Mouse (Mus musculus): ENCODE measurements at regions not wholly inside any gene's neighbourhood (a gene's known extent, or its start where the extent isn't known, plus 50 kb on each side); places are given as distances from the start of the nearest gene placed in this dataset.

DNA sequence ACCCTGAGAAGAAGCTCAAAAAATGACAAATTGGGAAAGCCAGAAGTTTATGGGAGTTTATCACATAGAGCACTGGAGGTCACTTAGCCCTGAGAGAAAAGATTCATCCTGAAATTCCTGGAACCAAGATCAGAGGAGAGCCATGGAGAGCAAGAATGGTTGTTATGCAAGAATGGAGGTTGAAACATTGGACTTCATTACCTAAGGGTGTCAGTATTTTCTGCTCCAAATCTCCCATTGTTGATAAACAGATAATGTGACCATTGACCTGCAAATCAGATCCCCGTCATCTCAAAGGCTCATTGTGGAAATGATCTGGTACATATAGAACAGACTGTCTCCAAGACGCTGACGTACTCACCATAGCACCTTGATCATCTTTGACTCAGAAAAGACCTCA lies 1477.6 kb upstream of the Slc10a2 start:
- no peak for TF ChIP-seq MAX (IDR thresholded peaks at IDR 0.05; ENCODE audit: low read length)
- TF ChIP-seq CTCF (conservative IDR thresholded peaks at IDR 0.05 in 1 of 2, IDR thresholded peaks at IDR 0.05 in 1 of 2; ENCODE audit: low read depth in 2 of 2, low read length in 2 of 2): no peak
- TF ChIP-seq POLR2A (IDR thresholded peaks at IDR 0.05; ENCODE audit: low read depth, low read length): no peak
- TF ChIP-seq RCOR1 (conservative IDR thresholded peaks at IDR 0.05; ENCODE audit: low read depth, low read length): no peak
- no peak for TF ChIP-seq SIN3A (IDR thresholded peaks at IDR 0.05; ENCODE audit: low read length)
- TF ChIP-seq TCF12 (IDR thresholded peaks at IDR 0.05; ENCODE audit: low read depth, low read length): no peak
- no peak for TF ChIP-seq ZNF384 (IDR thresholded peaks at IDR 0.05; ENCODE audit: low read depth, low read length)
- TF ChIP-seq CHD2 (IDR thresholded peaks at IDR 0.05; ENCODE audit: low read length): no peak
- no peak for TF ChIP-seq ZC3H11A (IDR thresholded peaks at IDR 0.05; ENCODE audit: low read depth, low read length)
- no peak for TF ChIP-seq GABPA (IDR thresholded peaks at IDR 0.05; ENCODE audit: insufficient replicate concordance, low read depth, low read length)
- TF ChIP-seq KAT2A (IDR thresholded peaks at IDR 0.05; ENCODE audit: insufficient replicate concordance, low read length): no peak
- TF ChIP-seq EP300 (IDR thresholded peaks at IDR 0.05; ENCODE audit: low read length): no peak
